Mouse (Mus musculus) liver, embryonic 15.5 days (tissue): ENCODE measurements around the gene Rnf220. TPM values are rescaled to one million over a fixed set of nuclear protein-coding genes. Genes with fewer than 3 reads are reported as not detected.

ENCODE experiments used
- ATAC-seq: fragments of 200-750 bp; cut with Nextera tagmentation; 2 replicates; pipeline ENCODE4 v1.8.0; 2017; ENCODE audit warnings: moderate number of reproducible peaks, mild to moderate bottlenecking, moderate library complexity; ENCODE audit not compliant: insufficient read depth
- H3K27ac ChIP-seq: fragments of 300-500 bp; sonication (generic); replicated peaks from 2 replicates; pipeline ENCODE4 v1.5.1; 2015; ENCODE audit warnings: mild to moderate bottlenecking, inconsistent platforms
- H3K27me3 ChIP-seq: fragments of 300-500 bp; sonication (generic); 2 replicates; pipeline ENCODE4 v1.6.1; 2015; ENCODE audit warnings: mild to moderate bottlenecking, inconsistent platforms
- H3K36me3 ChIP-seq: fragments of 300-500 bp; sonication (generic); replicated peaks from 2 replicates; pipeline ENCODE4 v1.6.1; 2015; ENCODE audit warnings: moderate library complexity, mild to moderate bottlenecking, inconsistent platforms
- H3K4me1 ChIP-seq: fragments of 300-500 bp; sonication (generic); replicated peaks from 2 replicates; pipeline ENCODE4 v1.6.1; 2015; ENCODE audit warnings: inconsistent platforms
- H3K4me2 ChIP-seq: fragments of 300-500 bp; sonication (generic); 2 replicates; pipeline ENCODE4 v1.6.1; 2015; ENCODE audit warnings: moderate library complexity, mild to moderate bottlenecking, inconsistent platforms
- H3K4me3 ChIP-seq: fragments of 300-500 bp; sonication (generic); replicated peaks from 2 replicates; pipeline ENCODE4 v1.5.1; 2015; ENCODE audit warnings: mild to moderate bottlenecking, inconsistent platforms
- H3K9ac ChIP-seq: fragments of 300-500 bp; sonication (generic); 2 replicates; pipeline ENCODE4 v1.6.1; 2015; ENCODE audit warnings: moderate library complexity, mild to moderate bottlenecking, inconsistent platforms
- H3K9me3 ChIP-seq: fragments of 300-500 bp; sonication (generic); replicated peaks from 2 replicates; pipeline ENCODE4 v1.6.1; 2016; ENCODE audit warnings: inconsistent platforms
- WGBS: fragments of 180-500 bp; shearing (Covaris S2); methylation state at CpG from one replicate; pipeline ENCODE4 v1.1.7; 2015; ENCODE audit warnings: mixed read lengths; ENCODE audit not compliant: insufficient replicate concordance; 5-methylcytosine and 5-hydroxymethylcytosine counted together
- polyA plus RNA-seq: library from polyadenylated mRNA; unstranded; fragments of >200 nt; fragmentation: Nextera tagmentation; extraction: Ambion mirVana; gene quantifications from 2 replicates; pipeline ENCODE4 v1.2.1, GENCODE M21; 2015

The Rnf220 gene
- polyA plus RNA-seq, 1 experiment from 2014 or later = 25.1 TPM

DNA sequence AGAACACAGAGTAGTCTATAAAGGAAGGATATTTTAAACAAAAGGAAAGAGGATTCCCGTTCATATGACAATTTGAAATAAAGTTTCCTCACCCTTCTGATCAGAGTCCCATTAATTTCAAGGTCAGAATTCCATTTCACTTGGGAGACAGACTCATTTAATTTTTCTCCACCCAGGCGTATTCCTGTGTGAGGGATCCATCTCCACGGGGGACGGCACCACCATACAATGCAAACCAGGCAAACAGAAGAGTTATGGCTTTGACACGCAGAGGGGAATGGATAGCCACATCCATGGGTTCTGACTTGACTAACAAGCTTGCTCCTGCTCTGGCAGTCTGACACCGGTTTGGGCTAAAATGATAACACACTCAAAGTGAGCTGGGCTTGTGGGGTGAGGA lies 9.4 kb downstream of the Rnf220 start:
- H3K27ac ChIP-seq = no peak overlapping the region
- no peak overlapping the region for H3K4me3 ChIP-seq
- H3K9ac ChIP-seq = no peak overlapping the region
- WGBS = 60% methylated on average over 6 of the region's 6 CpGs
- ATAC-seq = no peak
- H3K27me3 ChIP-seq = peaks cover 82% of the 10 kb centered on the region
- no peaks in the 10 kb centered on the region for H3K9me3 ChIP-seq
- no peak overlapping the region for H3K4me2 ChIP-seq
- H3K36me3 ChIP-seq = no peaks in the 10 kb centered on the region
- peaks cover 32% of the 10 kb centered on the region for H3K4me1 ChIP-seq

DNA sequence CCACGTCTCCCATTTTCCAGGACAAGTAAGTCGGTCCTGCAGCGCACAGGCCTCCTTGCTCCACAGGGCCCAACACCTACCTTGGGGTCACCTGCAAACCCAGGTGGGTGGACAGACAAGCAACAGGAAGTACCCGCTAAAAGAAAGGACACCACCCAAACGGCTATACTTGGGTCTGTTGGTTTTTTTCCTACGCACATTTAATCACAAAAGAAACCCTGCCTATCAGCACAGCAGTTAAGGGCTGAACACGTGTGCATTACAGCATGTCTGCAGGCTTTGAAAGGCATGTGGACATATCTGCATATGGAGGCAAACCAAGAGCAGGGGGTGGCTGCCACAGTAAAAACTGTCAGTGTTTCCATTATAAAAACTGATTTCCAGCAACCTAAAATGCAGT lies 10.7 kb downstream of the Rnf220 start:
- H3K4me1 ChIP-seq = peaks cover 45% of the 10 kb centered on the region
- no peak overlapping the region for H3K4me3 ChIP-seq
- no peak overlapping the region for H3K9ac ChIP-seq
- WGBS = 44% methylated on average over 7 of the region's 7 CpGs
- H3K36me3 ChIP-seq = no peaks in the 10 kb centered on the region
- no peak overlapping the region for H3K4me2 ChIP-seq
- no peak overlapping the region for H3K27ac ChIP-seq
- ATAC-seq = no peak
- peaks cover 69% of the 10 kb centered on the region for H3K27me3 ChIP-seq
- no peaks in the 10 kb centered on the region for H3K9me3 ChIP-seq

DNA sequence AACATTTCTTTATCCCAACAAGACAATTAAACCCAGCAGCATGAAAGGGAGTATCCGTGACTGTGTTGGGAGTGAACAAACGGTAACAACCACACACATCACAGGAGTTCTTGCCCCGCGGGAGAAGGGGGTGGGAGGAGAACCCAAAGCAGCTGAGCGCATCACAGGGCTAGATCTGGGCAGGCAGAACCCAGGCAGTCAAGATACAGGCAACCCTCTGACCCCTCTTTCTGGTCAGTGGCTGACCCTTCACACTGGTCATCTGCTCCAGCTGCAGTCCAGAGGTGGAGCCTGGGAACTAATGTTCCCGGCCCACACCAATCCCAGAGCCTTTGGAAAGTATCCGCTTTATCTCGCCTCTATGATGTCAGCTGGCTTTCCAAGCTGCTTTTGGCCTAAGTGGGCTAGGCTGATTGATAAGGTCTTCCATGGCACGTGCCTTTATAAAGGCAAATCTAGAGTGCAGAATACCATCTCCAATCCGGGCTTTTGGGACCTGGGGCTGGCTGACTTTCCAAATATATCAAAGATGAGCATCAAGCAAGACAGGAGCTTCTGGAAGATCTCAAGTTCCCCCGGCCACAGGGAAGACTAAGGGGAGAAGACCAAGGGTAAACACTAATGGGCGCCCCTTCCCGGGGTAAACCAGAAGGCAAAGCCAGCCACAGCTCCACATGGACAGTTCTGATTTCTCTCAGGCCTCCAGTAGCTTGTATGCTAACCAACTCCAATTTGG lies 11.6 kb downstream of the Rnf220 start:
- no peak for ATAC-seq
- Histone ChIP-seq H3K4me1 (peaks cover 55% of the 10 kb centered on the region), H3K27me3 (peaks cover 59% of the 10 kb centered on the region), H3K4me3 (peak overlapping the region; percentile 61), H3K4me2 (peak overlapping the region; percentile 93), H3K9me3 (no peaks in the 10 kb centered on the region), H3K9ac (0 out of 2 replicates have a peak overlapping the region, but pooled peaks have one; percentile 37), H3K36me3 (no peaks in the 10 kb centered on the region), H3K27ac (no peak overlapping the region)
- WGBS = 36% methylated on average over 13 of the region's 13 CpGs

DNA sequence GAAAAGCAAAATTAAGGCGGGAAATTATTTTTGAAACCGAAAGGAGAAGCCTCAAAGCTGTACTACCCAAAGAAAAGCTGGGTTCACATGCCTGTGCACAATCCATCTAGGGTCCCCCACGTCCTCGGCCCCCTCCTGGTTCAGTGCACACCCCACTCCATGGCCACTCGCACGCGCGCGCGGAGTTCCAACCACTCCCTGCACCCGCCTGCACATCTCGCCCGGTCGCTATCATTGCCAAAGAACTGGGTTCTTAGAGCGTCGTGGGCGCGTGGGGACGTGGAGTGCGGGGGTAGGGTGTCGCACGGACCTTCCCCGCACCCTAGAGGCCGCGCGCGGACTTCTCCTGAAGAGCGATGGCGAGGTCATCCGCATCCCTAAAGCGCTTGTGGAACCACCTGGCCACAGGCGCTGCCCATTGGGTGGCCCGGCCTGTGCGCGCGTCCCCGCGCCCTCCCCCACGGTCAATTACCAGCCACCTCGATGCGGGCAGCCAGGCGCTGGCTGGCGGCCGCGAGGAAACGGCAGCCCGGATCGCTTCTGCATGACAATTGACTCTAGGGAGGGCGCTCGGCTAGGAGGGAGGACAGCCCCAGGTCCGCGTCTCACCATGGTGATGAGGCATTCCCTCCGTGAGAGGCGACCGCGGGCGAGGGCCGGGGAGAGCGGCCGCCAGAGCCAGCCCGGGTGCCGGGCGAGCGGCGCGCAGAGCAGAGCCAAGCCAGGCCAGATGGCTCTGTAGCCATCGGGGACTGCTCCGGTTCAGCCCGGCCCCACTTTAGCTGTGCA lies 12.4 kb downstream of the Rnf220 start:
- H3K4me3 ChIP-seq = peak overlapping the region; percentile 61
- H3K27me3 ChIP-seq = peaks cover 51% of the 10 kb centered on the region
- no peaks in the 10 kb centered on the region for H3K36me3 ChIP-seq
- peak; percentile 38 for ATAC-seq
- H3K9me3 ChIP-seq = no peaks in the 10 kb centered on the region
- under 1% methylated on average over 69 of the region's 69 CpGs for WGBS
- H3K9ac ChIP-seq = peak overlapping the region; percentile 37; the same call in 1 of the 2 replicates
- H3K27ac ChIP-seq = no peak overlapping the region
- H3K4me1 ChIP-seq = peaks cover 63% of the 10 kb centered on the region
- peak overlapping the region; percentile 93 for H3K4me2 ChIP-seq

DNA sequence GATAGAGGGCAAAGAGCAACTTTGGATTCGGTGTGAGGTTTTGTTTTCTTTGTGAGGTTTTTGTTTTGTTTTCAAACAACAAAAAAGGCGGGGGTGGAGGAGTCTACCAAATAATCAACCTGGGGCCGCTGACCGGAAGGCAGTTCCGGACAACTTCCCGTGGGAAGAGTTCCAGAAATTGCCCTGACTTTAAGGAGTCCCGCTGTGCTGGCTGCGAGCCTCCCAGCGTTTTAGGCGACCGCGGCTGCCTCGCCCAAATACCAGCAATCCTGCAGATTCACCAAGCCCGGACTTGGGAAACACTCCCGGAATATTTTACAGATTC lies 13.0 kb downstream of the Rnf220 start:
- peak overlapping the region; percentile 37; the same call in 1 of the 2 replicates for H3K9ac ChIP-seq
- H3K27ac ChIP-seq = no peak overlapping the region
- no peaks in the 10 kb centered on the region for H3K9me3 ChIP-seq
- H3K36me3 ChIP-seq = no peaks in the 10 kb centered on the region
- WGBS = 1% methylated on average over 15 of the region's 15 CpGs
- no peak for ATAC-seq
- H3K4me2 ChIP-seq = peak overlapping the region; percentile 93
- H3K4me1 ChIP-seq = peaks cover 68% of the 10 kb centered on the region
- H3K27me3 ChIP-seq = peaks cover 47% of the 10 kb centered on the region
- H3K4me3 ChIP-seq = peak overlapping the region; percentile 61

DNA sequence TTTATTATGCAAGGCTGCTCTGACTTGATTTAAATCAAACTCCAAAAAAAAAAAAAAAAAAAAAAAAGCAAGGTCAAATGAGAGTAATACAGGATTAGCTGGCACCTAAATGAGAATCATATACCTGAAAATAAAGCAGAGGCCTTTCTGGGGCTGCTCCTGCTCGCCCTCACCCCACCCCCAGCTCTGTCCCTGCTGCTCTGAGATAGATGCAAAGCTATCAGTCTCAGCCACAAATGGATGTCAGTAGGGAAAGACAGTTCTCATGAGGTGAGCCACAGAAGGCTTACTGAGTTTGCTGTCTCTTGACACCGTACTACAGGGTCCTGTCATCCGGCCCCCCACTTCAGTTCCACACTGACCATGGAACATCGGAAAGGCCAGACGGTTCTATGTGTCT lies 14.7 kb downstream of the Rnf220 start:
- peak overlapping the region; percentile 51; the same call in 1 of the 2 replicates for H3K27ac ChIP-seq

DNA sequence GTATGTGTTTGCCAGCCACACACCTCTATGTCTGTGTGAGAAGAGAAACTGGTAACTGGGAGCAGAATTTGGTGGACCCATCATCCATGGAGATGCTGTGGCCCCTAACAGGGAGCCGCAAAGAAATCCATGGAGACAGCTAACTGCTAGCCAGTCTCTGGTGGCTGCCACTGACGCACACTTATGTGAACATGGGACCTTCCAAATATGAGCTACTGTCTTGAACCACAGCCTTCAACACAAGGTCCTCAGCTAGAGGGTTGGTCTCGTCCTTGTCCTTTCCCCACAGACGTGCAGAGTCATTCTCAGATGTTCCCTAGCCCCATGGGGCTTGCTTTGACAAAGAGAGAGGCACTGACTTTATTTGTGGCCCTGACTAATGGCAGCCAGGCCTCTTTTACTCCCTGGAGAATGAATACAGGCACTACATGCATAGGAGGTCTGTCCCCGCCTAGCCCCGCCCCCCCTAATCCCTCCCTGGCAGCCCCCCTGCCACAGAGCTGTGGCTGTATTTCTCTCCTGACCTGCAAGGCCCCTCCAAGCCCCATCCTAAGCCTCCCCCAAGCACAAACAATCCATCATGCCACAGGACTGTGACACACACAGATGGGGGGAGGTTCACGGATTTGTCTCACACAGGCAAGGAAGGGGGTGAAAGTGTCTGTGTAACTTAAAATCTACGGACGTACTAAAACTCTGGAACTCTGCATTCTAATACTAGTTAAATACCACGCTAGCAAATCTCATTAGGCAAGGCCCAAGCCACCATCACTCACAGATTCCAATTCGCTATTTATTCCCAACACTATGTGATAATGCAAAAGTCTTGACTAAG lies 16.0 kb downstream of the Rnf220 start:
- Histone ChIP-seq H3K4me1 (peaks cover 96% of the 10 kb centered on the region), H3K27ac (peak overlapping the region; percentile 55; the same call in 1 of the 2 replicates), H3K27me3 (peaks cover 18% of the 10 kb centered on the region), H3K4me2 (no peak overlapping the region), H3K4me3 (no peak overlapping the region), H3K9me3 (no peaks in the 10 kb centered on the region), H3K36me3 (no peaks in the 10 kb centered on the region), H3K9ac (no peak overlapping the region)
- 43% methylated on average over 11 of the region's 11 CpGs for WGBS
- no peak for ATAC-seq

More for the DNA sequence above, 14.7 kb downstream of the Rnf220 start:
- Histone ChIP-seq H3K9ac (no peak overlapping the region), H3K4me2 (peak overlapping the region; percentile 28), H3K36me3 (no peaks in the 10 kb centered on the region), H3K9me3 (no peaks in the 10 kb centered on the region), H3K4me3 (no peak overlapping the region), H3K27me3 (peaks cover 30% of the 10 kb centered on the region), H3K4me1 (peaks cover 86% of the 10 kb centered on the region)
- ATAC-seq = peak; percentile 50
- 33% methylated on average over 5 of the region's 5 CpGs for WGBS

DNA sequence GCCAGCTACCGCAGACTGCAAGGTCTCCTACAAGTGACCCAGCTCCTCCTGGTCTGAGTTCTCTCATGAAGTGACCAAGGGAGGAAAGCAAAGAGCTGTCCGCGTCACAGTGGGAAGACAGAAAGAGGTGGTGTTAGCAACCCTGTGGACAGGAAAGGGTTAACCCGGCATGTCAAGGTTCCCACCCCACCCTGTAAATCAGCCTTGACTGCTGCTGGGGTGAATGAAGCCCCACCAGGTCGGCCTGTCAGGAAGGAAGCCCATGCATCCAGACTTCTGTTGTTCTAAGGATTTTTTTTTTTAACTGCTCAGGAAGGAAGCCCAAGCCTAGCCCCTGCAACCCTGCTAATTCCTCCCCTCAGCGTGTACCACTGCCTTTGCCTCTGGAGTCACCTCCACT lies 16.9 kb downstream of the Rnf220 start:
- H3K27me3 ChIP-seq = peaks cover 10% of the 10 kb centered on the region
- no peaks in the 10 kb centered on the region for H3K36me3 ChIP-seq
- H3K4me1 ChIP-seq = peaks cover 96% of the 10 kb centered on the region
- H3K27ac ChIP-seq = 0 out of 2 replicates have a peak overlapping the region, but pooled peaks have one; percentile 55
- no peaks in the 10 kb centered on the region for H3K9me3 ChIP-seq
- no peak for ATAC-seq
- H3K9ac ChIP-seq = no peak overlapping the region
- no peak overlapping the region for H3K4me2 ChIP-seq
- no peak overlapping the region for H3K4me3 ChIP-seq
- WGBS = 24% methylated on average over 6 of the region's 6 CpGs

DNA sequence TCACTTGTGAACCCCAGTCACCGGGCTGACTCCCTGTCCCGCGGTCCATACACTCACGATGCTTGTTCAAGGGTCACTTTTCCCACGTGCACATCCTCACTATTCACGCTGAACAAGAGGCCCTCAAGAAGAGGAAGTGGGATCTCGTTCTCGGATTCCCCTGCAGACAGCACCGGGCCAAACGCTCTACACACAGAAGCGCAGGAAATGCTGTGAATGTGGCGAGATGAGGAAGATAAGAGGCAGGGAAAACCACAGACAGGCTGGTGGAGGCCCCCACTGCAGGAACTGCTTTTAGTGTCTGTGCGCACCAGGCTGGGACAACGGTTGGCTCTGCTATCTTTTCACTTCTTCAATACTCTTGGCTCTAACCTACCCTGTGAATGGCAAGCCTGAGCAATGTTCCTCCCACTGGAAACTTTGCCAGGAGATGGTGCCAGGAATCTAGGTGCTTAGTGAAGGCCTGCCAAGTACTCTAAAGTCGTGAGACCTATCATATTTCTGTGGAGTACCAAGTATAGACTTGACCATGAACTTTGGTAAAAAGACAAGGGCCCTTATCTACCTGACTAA lies 18.7 kb downstream of the Rnf220 start:
- Histone ChIP-seq H3K4me3 (peak overlapping the region; percentile 1; the same call in 1 of the 2 replicates), H3K36me3 (no peaks in the 10 kb centered on the region), H3K9ac (no peak overlapping the region), H3K27me3 (peaks cover 3% of the 10 kb centered on the region; the same call in 1 of the 2 replicates), H3K4me1 (peaks cover 99% of the 10 kb centered on the region), H3K9me3 (no peaks in the 10 kb centered on the region), H3K27ac (peak overlapping the region; percentile 77), H3K4me2 (peak overlapping the region; percentile 51)
- 12% methylated on average over 15 of the region's 15 CpGs for WGBS
- ATAC-seq = 0 out of 2 replicates have a peak, but pooled peaks have one; percentile 6

DNA sequence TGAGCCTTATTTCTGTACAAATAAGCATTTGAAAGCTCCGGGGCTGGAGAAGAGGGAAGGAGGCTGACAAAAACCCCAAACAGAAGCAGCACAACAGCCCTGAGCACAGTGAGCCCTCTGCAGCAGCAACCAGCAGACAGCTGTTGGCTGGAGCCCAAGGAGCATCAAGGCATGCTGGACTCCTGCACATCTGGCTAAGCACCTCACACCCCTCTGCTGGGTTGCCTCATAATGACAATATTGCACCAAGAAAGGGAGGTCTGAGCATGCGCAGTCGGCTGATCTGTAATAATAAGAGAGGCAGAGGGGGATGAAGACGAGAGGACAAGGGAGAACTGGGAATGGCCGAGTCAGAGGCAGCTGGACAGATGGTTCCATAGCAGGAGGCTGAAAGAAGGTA lies 19.5 kb downstream of the Rnf220 start:
- peaks cover 3% of the 10 kb centered on the region; the same call in 1 of the 2 replicates for H3K27me3 ChIP-seq
- peaks cover 100% of the 10 kb centered on the region for H3K4me1 ChIP-seq
- peak overlapping the region; percentile 77 for H3K27ac ChIP-seq
- H3K4me3 ChIP-seq = no peak overlapping the region
- no peak for ATAC-seq
- H3K9me3 ChIP-seq = no peaks in the 10 kb centered on the region
- 0 out of 2 replicates have a peak overlapping the region, but pooled peaks have one; percentile 31 for H3K9ac ChIP-seq
- peak overlapping the region; percentile 51 for H3K4me2 ChIP-seq
- H3K36me3 ChIP-seq = no peaks in the 10 kb centered on the region
- 35% methylated on average over 5 of the region's 5 CpGs for WGBS
